Mouse (Mus musculus) liver, adult 2 months (tissue): ENCODE measurements around the gene 4931440F15Rik.

Source experiments
- CTCF ChIP-seq: fragments of 200-500 bp; IDR thresholded peaks from 2 replicates; pipeline ENCODE4 v1.5.1; 2011; ENCODE audit warnings: low read depth, low read length, control low read depth
- POLR2A ChIP-seq: fragments of 200-500 bp; IDR thresholded peaks from 2 replicates; pipeline ENCODE4 v1.6.1; 2011; ENCODE audit warnings: low read length, control low read depth; ENCODE audit not compliant: insufficient read depth; ENCODE audit errors: extremely low read depth

DNA sequence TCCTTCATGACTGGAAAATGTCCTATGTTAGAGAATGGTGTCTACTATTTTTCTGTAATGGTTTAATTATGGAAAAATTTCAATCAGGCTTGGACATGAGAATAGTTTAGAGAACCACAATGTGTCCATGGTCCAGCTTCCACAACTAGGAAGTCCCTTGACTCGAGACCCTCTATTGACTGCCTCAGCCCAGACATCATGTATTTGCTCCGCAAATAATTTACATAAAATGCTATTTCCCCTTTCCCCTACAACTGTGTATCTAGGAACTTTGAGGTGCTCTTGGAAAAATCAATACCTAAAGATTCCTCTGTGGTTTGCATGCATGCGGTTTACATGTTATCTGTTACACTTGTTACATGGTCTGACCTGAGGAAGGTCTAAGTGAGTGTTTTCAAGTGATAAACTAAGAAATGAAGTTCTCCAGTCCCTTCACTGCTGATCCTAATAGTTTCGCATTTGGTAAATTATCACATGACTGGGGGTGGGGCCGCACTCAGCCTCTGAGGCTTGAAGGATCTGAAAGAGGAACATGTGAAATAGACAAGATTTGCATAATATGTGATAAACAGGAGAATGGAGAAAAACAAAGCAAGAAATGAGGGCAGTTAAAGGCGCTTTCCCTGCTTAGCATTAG, 38.8 kb downstream of the 4931440F15Rik start:
- TF ChIP-seq POLR2A (no peak), CTCF (no peak)
